Mouse (Mus musculus) MN1 (cell line): ENCODE data around the gene Asic3.

ENCODE experiments used
- DNase-seq: peaks from one replicate; pipeline ENCODE4 v3.0.0-alpha.2; 2016; ENCODE audit warnings: low spot score

The Asic3 gene

DNA sequence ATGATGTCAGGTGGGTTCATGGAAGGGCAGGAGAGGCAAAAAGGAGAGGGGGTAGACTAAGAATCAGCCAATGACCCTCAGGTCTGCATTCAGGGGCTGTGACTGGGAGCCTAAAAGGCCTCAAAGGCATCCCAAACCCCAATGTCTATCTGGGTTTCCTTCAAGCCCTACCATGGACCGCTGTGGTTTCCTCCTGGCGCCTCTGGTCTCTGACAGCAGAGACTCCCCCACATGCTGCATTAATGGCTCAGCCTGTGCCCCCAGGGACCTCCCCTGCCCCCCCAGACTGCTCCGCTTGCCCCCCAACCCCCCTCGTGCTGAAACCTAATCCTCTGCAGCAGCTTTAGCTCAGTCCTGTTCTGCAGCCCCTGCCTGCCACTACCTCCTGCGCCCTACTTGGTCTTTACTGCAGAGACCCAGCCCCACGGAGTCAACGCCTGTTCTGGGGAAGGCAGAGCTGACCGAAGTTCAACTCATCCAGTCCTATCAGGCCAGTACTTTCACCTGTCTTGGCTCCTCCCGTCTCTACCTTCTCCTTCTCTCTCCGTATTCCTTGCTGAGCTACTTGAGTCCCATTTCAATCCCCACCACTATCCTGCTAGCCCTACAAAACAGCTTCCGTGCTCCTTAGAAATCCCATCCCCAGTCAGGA, at the start of gene Asic3:
Gene Asic3, plus strand, starts transcription at position 351 of the 652 bp plus-strand sequence.
- DNase-seq, result no peak

DNA sequence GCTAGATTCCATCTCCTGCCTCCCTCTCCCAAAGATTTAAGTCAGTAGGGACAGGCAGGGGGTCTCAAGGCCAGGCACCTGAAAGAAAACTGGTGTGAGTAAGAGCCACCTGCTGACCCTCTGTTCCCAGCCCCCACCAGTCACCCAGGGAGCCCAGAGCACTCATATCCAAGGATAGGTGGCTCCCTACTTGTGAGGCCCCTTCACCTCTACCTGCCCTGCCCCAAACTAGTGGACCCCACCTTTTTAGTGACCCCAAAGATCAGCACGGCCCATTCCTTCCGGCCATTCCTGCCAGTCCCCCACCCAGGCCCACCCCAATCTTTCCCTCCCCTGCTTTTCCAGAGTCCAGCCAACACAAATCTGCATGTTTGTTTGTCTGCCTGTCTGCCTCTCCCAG, 49.7 kb upstream of the Asic3 start:
- DNase-seq, result no peak

GRCm38 (mm10) chr5:24364061-24364460, 49.1 kb upstream of the Asic3 start:
- no peak for DNase-seq

DNA sequence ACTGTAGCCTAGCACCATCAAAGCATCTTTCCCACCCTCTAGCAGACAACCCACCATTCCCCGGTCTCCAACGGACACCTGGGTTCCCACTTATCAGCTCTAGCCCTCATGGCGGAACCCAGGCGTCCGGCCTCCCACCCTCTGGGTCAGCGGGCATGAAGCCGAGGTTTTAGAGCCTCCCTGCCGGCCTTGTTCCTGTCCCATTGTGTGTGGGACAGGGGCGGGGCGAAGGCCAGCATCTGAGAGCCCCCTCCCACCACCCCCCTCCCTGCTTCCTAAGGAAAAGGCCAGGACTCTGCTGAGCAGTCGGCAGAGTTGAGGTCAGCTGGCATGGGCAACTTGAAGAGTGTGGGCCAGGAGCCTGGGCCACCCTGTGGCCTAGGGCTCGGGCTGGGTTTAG, 48.7 kb upstream of the Asic3 start, which contains the start of gene Nos3:
Gene Nos3, plus strand, starts transcription at position 303 of the 400 bp plus-strand sequence.
- DNase-seq, result no peak

DNA sequence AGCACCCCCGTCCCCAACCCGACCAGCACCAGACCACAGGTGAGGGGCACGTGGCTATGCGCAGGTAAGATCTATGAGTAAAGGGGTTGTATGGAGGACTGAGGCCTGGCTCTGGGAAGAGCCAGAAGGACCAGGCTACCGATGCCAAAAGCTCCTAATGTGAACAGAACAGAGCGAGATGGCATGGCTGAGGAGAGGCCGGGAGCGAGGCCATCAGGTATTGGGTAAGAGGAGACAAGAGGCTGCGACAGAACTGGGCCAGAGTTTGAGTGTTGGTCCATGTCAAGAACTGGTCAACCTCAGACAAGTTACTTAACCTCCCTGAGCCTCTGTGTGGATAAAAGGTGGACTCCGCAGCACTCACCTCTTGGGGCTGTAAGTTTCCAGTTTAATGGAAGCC, 48.2 kb upstream of the Asic3 start:
- DNase-seq, result no peak

- DNase-seq, result no peak
These were observed 47.7 kb upstream of the Asic3 start for GRCm38 (mm10) chr5:24365528-24365927.

DNA sequence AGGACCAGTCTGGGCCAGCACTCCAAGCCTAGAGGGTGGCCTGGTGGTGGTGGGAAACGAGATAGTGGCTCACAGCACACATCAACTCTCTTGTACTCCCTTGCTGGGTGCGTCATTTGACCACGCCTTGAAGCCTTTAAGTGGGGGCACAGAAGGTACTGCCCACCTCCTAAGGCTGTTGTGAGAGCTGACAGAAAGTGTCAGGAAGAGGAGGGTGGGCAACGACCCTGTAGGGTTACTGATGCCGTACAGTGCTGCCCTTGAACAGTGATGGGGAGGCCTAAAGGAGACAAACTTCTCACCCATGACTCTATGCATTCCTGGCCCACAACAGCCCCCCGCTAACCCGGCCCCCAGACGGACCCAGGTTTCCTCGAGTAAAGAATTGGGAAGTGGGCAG, 46.8 kb upstream of the Asic3 start:
- DNase-seq, result no peak

DNA sequence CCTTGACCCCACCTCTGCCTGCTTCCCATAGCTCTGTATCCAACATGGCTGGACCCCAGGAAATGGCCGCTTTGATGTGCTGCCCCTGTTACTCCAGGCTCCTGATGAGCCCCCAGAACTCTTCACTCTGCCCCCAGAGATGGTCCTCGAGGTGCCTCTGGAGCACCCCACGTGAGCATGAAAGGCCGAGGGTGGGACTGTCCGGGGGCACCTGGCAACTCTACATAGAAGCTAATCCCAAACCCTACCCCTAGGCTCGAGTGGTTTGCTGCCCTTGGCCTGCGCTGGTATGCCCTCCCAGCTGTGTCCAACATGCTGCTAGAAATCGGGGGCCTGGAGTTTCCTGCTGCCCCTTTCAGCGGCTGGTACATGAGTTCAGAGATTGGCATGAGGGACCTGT, 43.4 kb upstream of the Asic3 start:
- DNase-seq, result no peak

DNA sequence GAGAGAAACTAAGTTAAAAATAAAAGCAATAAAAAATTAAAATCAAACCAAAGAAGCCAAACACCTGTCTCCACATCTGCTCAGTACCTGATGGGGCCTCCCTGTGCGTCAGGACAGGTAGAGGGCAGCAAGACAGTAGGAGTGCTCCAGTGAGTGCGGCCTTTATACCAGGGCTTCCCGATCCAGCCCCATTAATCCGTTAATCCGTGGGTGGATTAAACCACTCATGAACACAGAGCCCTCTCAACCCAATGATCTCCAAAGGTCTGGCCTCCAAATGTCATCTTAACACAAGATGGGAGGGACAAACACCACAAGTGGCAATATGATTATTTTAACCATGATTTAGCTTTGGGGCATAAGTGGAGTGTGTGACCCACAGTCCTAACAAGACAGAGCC, 39.4 kb upstream of the Asic3 start:
- no peak for DNase-seq

GRCm38 (mm10) chr5:24374216-24374615, 39.0 kb upstream of the Asic3 start:
- DNase-seq, result peak; percentile 42

DNA sequence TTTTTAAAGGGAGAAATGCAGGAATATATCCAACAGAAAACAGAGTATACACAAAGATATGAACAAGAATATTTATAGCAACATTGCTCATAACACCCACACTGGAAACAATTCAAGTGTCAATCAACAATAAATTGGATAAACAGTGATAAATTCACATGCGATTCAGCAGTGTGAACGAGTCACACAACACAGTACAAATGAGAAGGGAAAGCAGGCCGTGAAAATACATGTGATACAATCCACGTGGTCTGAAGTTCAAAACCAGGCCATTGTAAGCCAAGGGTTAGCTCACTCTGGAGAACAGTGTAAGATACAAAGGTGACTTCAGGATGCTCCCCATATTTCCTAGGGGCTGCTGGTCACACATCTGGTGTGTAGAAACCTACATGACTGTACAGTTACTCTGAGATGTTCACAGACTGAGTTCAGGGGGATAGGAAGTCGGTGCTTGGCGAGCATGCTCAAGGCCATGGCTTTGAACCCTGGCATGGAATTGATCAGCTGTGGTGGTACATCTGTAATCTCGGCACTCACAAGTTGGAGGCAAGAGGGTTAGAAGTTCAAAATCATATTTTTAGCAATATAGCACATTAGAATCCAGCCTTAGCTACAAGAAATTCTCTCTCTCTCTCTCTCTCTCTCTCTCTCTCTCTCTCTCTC, 38.4 kb upstream of the Asic3 start:
- no peak for DNase-seq

DNA sequence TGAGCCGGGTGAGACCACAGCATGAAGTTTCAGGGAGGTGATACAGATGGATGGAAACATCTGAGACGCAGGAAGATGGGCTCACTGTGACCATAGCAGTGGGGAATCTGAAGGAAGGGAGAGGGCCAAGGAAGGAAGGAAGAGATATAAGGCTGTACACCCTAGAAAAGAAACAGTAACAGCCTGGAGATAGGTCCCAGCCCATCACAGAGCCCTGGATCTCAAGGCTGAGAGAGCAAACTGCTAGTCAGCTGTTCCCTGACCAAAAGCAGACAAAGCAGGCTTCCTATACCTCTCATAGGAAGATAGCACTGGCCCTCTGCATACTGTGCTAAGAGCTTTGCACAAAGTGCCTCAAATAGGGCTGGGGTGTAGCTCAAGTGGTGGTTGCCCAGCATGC, 34.5 kb upstream of the Asic3 start:
- no peak for DNase-seq

DNA sequence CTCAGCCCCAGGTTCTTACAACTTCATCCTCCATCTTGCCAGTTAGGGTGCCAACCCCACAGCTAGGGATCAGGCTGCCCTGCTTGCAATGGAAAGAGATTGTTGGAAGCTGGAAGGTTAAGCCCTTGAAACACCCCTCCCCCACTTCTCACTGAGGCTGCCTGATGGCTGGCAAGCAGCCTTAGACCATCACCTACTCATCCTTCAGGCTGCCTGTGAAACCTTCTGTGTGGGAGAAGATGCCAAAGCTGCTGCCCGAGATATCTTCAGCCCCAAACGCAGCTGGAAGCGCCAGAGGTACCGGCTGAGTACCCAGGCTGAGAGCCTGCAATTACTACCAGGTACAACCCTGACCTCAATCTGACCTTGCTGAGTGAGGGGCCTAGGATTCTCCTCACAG, 33.7 kb upstream of the Asic3 start:
- DNase-seq, result no peak

- no peak for DNase-seq
These were observed 32.7 kb upstream of the Asic3 start for GRCm38 (mm10) chr5:24380499-24380898.

GRCm38 (mm10) chr5:24381486-24381885, 31.7 kb upstream of the Asic3 start:
- no peak for DNase-seq

DNA sequence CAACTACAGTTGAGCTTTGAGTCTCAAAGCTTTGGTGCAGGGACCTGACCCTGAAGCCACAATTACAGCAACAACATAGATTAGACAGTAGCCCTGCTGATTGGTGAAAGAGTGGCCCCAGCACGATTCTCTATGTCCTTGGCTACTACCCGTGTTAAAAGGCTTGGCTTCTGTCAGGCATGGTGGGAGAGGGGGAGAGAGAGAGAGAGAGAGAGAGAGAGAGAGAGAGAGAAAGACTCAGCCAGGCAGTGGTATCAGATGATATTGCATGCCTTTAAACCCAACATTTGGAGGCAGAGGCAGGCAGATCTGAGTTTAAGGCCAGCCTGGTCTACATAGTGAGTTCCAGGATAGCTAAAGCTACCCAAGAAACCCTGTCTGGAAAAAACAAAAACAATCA, 31.2 kb upstream of the Asic3 start:
- no peak for DNase-seq

GRCm38 (mm10) chr5:24383026-24383859, 29.9 kb upstream of the Asic3 start:
- peak; percentile 97 for DNase-seq

GRCm38 (mm10) chr5:24384407-24384806, 28.8 kb upstream of the Asic3 start:
- no peak for DNase-seq

DNA sequence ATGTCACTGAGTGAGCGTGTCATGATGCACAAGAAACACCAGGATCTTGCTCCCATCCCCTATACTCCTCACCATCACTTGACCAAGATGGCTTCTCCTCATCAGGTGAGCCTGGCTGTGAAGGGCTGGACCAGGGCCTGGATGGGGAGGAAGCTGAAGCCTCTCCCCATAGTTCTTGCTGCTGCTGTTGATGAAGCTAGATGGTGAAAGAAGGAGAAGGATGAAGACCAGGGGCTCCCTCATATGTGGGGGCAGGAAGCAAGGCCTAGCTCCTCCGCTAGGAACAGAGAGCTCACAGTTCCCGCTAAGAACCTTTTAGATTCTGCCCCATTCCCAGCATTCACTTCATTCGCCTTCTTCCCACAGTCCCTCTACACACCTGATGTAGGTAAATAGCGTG, 27.8 kb upstream of the Asic3 start:
- DNase-seq, result no peak

GRCm38 (mm10) chr5:24385887-24386550, 27.2 kb upstream of the Asic3 start:
- no peak for DNase-seq

DNA sequence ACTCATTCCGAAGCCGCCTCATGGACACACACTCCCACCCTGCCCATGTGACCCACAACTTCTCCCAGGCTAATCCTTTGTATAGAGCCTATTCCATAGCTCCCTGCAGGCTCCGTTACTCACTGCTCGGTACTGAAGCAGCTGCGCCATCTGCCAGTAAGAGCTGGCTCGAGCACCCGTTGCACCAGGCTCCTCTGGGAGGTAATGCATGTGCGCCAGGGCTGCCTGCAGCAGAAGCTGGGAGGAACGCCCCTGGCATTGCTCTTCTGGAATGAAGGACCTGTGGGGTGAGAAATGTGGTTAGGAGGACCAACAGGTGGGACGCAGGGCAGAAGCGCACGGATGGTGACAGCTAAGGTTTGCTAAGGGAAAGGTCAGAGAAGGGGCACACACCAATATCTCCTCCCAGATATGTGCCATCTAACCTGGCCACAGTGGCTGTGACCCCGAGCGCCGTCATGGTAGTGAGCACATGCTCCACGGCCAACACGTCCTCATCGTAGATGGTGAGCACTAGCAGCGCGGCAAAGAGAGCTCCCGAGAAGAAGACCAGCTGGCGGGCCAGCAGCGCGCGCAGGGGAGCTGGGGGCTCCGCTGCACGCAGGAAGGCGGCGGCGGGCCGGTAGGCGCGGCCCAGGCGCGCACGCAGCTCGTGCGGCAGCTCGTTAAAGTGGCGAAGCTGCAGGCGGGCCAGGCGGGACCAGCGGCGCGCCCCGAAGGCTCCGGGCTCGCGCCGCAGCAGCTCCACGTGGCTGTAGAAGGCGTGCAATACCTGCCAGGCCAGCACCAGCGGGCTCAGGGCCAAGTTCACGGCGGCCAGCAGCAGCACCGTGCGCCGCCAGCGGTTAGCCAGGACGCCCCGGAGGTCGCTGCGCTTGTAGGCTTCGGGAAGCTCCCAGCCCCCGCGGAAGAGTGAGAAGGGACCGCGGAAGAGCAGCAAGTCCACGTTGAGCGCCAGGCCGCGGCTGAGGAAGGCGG, 25.6 kb upstream of the Asic3 start:
- DNase-seq, result peak; percentile 89
